Mouse (Mus musculus) ES-E14 (cell line): ENCODE measurements around the gene Ocel1.

Experiments
- CHD2 ChIP-seq: IDR thresholded peaks from 2 replicates; pipeline ENCODE4 v1.6.1; 2014; ENCODE audit warnings: mild to moderate bottlenecking, low read depth, low read length, inconsistent platforms
- HCFC1 ChIP-seq: IDR thresholded peaks from 2 replicates; pipeline ENCODE4 v1.6.1; 2012; ENCODE audit warnings: low read length, inconsistent platforms, borderline replicate concordance; ENCODE audit not compliant: insufficient read depth
- ZNF384 ChIP-seq: IDR thresholded peaks from 2 replicates; pipeline ENCODE4 v1.6.1; 2012; ENCODE audit warnings: low read depth, low read length, inconsistent platforms

DNA sequence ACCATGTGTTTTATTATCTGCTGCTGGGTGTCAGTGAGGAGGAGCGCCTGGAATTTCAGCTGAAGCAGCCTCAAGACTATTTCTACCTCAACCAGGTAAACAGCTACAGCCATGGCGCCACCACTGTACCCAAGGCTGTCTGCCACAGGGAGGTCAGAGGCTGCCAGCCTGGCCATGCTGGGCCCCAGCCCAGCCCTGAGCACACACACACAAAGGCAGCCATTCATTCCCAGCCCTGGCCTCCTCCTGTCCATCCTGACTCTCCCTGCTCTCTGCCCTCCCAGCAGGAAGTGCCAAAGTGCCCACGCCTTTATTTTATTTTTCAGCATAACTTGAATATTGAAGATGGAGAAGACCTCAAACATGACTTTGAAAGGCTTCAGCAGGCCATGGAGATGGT lies 48.2 kb upstream of the Ocel1 start:
- TF ChIP-seq ZNF384 (no peak), HCFC1 (no peak), CHD2 (no peak)
